Mouse (Mus musculus) thymus, postnatal 0 days (tissue): ENCODE results near the gene R3hdm4. TPM values are rescaled to one million over a fixed set of nuclear protein-coding genes. Genes with fewer than 3 reads are reported as not detected.
A peak's percentile ranks its signal among the peaks of the same experiment; 100 is the strongest.

ENCODE experiments used
- DNase-seq: peaks from one replicate; pipeline ENCODE4 v3.0.0-alpha.2; 2015; ENCODE audit warnings: low spot score
- polyA plus RNA-seq: library from polyadenylated mRNA; unstranded; fragments of >200 nt; fragmentation: Nextera tagmentation; extraction: Ambion mirVana; gene quantifications from 2 replicates; pipeline ENCODE4 v1.2.1, GENCODE M21; 2015

The R3hdm4 gene
- polyA plus RNA-seq, 1 experiment from 2014 or later, result 129 TPM

GRCm38 (mm10) chr10:79926491-79927323, 5.7 kb upstream of the R3hdm4 start, which contains the start of gene Arid3a:
Gene Arid3a, plus strand, starts transcription at chr10:79927043.
- DNase-seq, result peak; percentile 94

GRCm38 (mm10) chr10:79925785-79926490, 4.9 kb upstream of the R3hdm4 start:
- peak; percentile 42 for DNase-seq

- peak; percentile 91 for DNase-seq
Observed at GRCm38 (mm10) chr10:79924998-79925784, 4.2 kb upstream of the R3hdm4 start.

- DNase-seq, result no peak
Observed at GRCm38 (mm10) chr10:79921572-79921971, 564 bp upstream of the R3hdm4 start.

- DNase-seq, result no peak
Observed at GRCm38 (mm10) chr10:79920056-79920890, 735 bp downstream of the R3hdm4 start.

- no peak for DNase-seq
Observed at GRCm38 (mm10) chr10:79919251-79919849, 1.7 kb downstream of the R3hdm4 start.

GRCm38 (mm10) chr10:79918231-79919078, 2.6 kb downstream of the R3hdm4 start:
- no peak for DNase-seq

- no peak for DNase-seq
Observed at GRCm38 (mm10) chr10:79917532-79918100, 3.4 kb downstream of the R3hdm4 start.

- DNase-seq, result peak; percentile 80
Observed at GRCm38 (mm10) chr10:79916808-79917531, 4.0 kb downstream of the R3hdm4 start, which contains the start of gene Kiss1r. Gene Kiss1r, plus strand, starts transcription at chr10:79916971.

- no peak for DNase-seq
Observed at GRCm38 (mm10) chr10:79916081-79916480, 4.9 kb downstream of the R3hdm4 start.

- DNase-seq, result no peak
Observed at GRCm38 (mm10) chr10:79914948-79915596, 5.9 kb downstream of the R3hdm4 start.

GRCm38 (mm10) chr10:79914131-79914947, 6.7 kb downstream of the R3hdm4 start:
- DNase-seq, result no peak

GRCm38 (mm10) chr10:79912412-79912811, 8.6 kb downstream of the R3hdm4 start:
- DNase-seq, result no peak

GRCm38 (mm10) chr10:79910556-79910955, 10.5 kb downstream of the R3hdm4 start, which contains the start of gene Gm26602:
Gene Gm26602, plus strand, starts transcription at chr10:79910856.
- DNase-seq, result no peak

GRCm38 (mm10) chr10:79909092-79909922, 11.7 kb downstream of the R3hdm4 start:
- no peak for DNase-seq
